11 mouse cellular contexts compared by ENCODE assay signal in genomic region chr5:114557765-114558731, GRCm38 (mm10). TPM values are rescaled to one million over a fixed set of nuclear protein-coding genes. Genes with fewer than 3 reads are reported as not detected.
DNase-seq lines count a peak whose midpoint lies in the region; ATAC-seq and TF ChIP-seq lines count a peak whose summit lies in the region.
"Had no signal": no experiment of that assay in that cellular context is flagged by ENCODE, and none has a peak within 500 bp of the region (broad histone marks: within the 10 kb centered on the region; RNA-seq: fewer than 3 reads in every experiment).

No protein-coding gene starts in this region.

- no peak overlapping the region for H3K4me3 ChIP-seq in hindbrain, embryonic 10.5 days
- no peak overlapping the region for H3K4me3 ChIP-seq in hindbrain, embryonic 14.5 days (replicated peaks; ENCODE audit: low read length)
- H3K4me3 ChIP-seq in intestine, postnatal 0 days (ENCODE audit: low read depth, low read length), result no peak overlapping the region
- H3K4me3 ChIP-seq in liver, postnatal 0 days (ENCODE audit: low read depth, low read length), result no peak overlapping the region
- H3K4me3 ChIP-seq: hindbrain, embryonic 12.5 days had no signal

- no peak overlapping the region for H3K4me2 ChIP-seq in hindbrain, embryonic 14.5 days (replicated peaks)
- no peak overlapping the region for H3K4me2 ChIP-seq in intestine, postnatal 0 days (replicated peaks; ENCODE audit: low read depth)
- peak overlapping the region; percentile 35 for H3K4me2 ChIP-seq in liver, postnatal 0 days (ENCODE audit: low read depth, low read length)
- H3K4me2 ChIP-seq: hindbrain, embryonic 12.5 days had no signal

- 64% methylated on average over 20 of the region's 20 CpGs for WGBS in hindbrain, embryonic 10.5 days
- 56% methylated on average over 20 of the region's 20 CpGs for WGBS in hindbrain, embryonic 14.5 days
- WGBS in intestine, postnatal 0 days, result 32% methylated on average over 20 of the region's 20 CpGs
- 53% methylated on average over 20 of the region's 20 CpGs for WGBS in liver, postnatal 0 days (ENCODE audit: insufficient replicate concordance)

- H3K27ac ChIP-seq in hindbrain, embryonic 10.5 days, result peak overlapping the region; percentile 37
- no peak overlapping the region for H3K27ac ChIP-seq in hindbrain, embryonic 14.5 days
- peak overlapping the region; percentile 68 for H3K27ac ChIP-seq in intestine, postnatal 0 days (ENCODE audit: low read depth, low read length)
- H3K27ac ChIP-seq in liver, postnatal 0 days (ENCODE audit: low read depth), result peak overlapping the region; percentile 99
- H3K27ac ChIP-seq: hindbrain, embryonic 12.5 days had no signal

- H3K36me3 ChIP-seq in hindbrain, embryonic 10.5 days, result no peaks in the 10 kb centered on the region
- no peaks in the 10 kb centered on the region for H3K36me3 ChIP-seq in hindbrain, embryonic 14.5 days (replicated peaks; ENCODE audit: control insufficient read depth, insufficient read depth)
- no peaks in the 10 kb centered on the region for H3K36me3 ChIP-seq in intestine, postnatal 0 days (ENCODE audit: control insufficient read depth, insufficient read depth)
- H3K36me3 ChIP-seq in liver, postnatal 0 days (replicated peaks; ENCODE audit: insufficient read depth, low read length), result no peaks in the 10 kb centered on the region
- H3K36me3 ChIP-seq: hindbrain, embryonic 12.5 days had no signal

- no peak for ATAC-seq in hindbrain, embryonic 14.5 days (ENCODE audit: low FRiP score)
- ATAC-seq in intestine, postnatal 0 days, result peak; percentile 78
- ATAC-seq in liver, postnatal 0 days, result peak; percentile 95

- no peak overlapping the region for H3K9ac ChIP-seq in hindbrain, embryonic 14.5 days
- no peak overlapping the region for H3K9ac ChIP-seq in intestine, postnatal 0 days (ENCODE audit: low read depth, low read length)
- 0 out of 2 replicates have a peak overlapping the region, but pooled peaks have one; percentile 34 for H3K9ac ChIP-seq in liver, postnatal 0 days (replicated peaks)
- H3K9ac ChIP-seq: hindbrain, embryonic 12.5 days had no signal

- peaks cover 15% of the 10 kb centered on the region for H3K9me3 ChIP-seq in hindbrain, embryonic 10.5 days
- peaks cover 3% of the 10 kb centered on the region for H3K9me3 ChIP-seq in hindbrain, embryonic 14.5 days (ENCODE audit: control insufficient read depth, low read length)
- no peaks in the 10 kb centered on the region for H3K9me3 ChIP-seq in intestine, postnatal 0 days (ENCODE audit: control insufficient read depth)
- 0 out of 2 replicates have a peak, but pooled peaks cover 2% of the 10 kb centered on the region for H3K9me3 ChIP-seq in liver, postnatal 0 days (ENCODE audit: low read length)
- H3K9me3 ChIP-seq: hindbrain, embryonic 12.5 days had no signal

- peaks cover 46% of the 10 kb centered on the region for H3K4me1 ChIP-seq in hindbrain, embryonic 10.5 days (replicated peaks)
- H3K4me1 ChIP-seq in hindbrain, embryonic 14.5 days (replicated peaks; ENCODE audit: control insufficient read depth, insufficient read depth, low read length), result peaks cover 10% of the 10 kb centered on the region
- H3K4me1 ChIP-seq in intestine, postnatal 0 days (replicated peaks; ENCODE audit: control insufficient read depth, insufficient read depth, low read length), result peaks cover 2% of the 10 kb centered on the region; the same call in 1 of the 2 replicates
- peaks cover 13% of the 10 kb centered on the region for H3K4me1 ChIP-seq in liver, postnatal 0 days (ENCODE audit: insufficient read depth)

- no peak for DNase-seq in hindbrain, embryonic 10.5 days (ENCODE audit: low spot score)
- DNase-seq in hindbrain, embryonic 14.5 days (ENCODE audit: low spot score), result no peak
- peak; percentile 57 for DNase-seq in embryo, embryonic 11 days
- DNase-seq in liver, postnatal 0 days, result peak; percentile 77
- no peak for DNase-seq in urinary bladder, postnatal 10 days (ENCODE audit: low spot score)
- DNase-seq in spleen, postnatal 36 days (ENCODE audit: low spot score in 2 of 2), result no peak
- DNase-seq in adipocyte (ENCODE audit: low spot score), result no peak
- DNase-seq: gastrocnemius, postnatal 10 days; thymus, postnatal 36 days had no signal

- no peaks in the 10 kb centered on the region for H3K27me3 ChIP-seq in hindbrain, embryonic 10.5 days (ENCODE audit: insufficient read depth, poor library complexity, severe bottlenecking)
- H3K27me3 ChIP-seq in hindbrain, embryonic 14.5 days (ENCODE audit: control insufficient read depth, insufficient read depth, low read length), result no peaks in the 10 kb centered on the region
- no peaks in the 10 kb centered on the region for H3K27me3 ChIP-seq in intestine, postnatal 0 days (replicated peaks; ENCODE audit: control insufficient read depth, insufficient read depth, low read length)
- no peaks in the 10 kb centered on the region for H3K27me3 ChIP-seq in liver, postnatal 0 days (ENCODE audit: insufficient read depth, low read length)
- H3K27me3 ChIP-seq: hindbrain, embryonic 12.5 days had no signal

- peak; percentile 18; the same call in 1 of the 2 replicates for TF ChIP-seq EP300 in liver, postnatal 0 days (IDR thresholded peaks at IDR 0.05; ENCODE audit: low read depth)

- TF ChIP-seq CTCF in intestine, postnatal 0 days (IDR thresholded peaks at IDR 0.05; ENCODE audit: low read depth), result no peak
- TF ChIP-seq CTCF in liver, postnatal 0 days (IDR thresholded peaks at IDR 0.05; ENCODE audit: low read depth), result no peak

RNA-seq across cellular contexts. Expression of gene Fam222a, which starts 9.8 kb away (rescaled TPM):
- polyA plus RNA-seq in hindbrain, embryonic 10.5 days (2016; fragmentation: Nextera tagmentation; extraction: Ambion mirVana), result 3.9 and 6.5 TPM in 2 replicates
- 6.6 and 6.7 TPM in 2 replicates for polyA plus RNA-seq in hindbrain, embryonic 14.5 days (2014; fragmentation: Nextera tagmentation; extraction: Ambion mirVana)
- polyA plus RNA-seq in intestine, postnatal 0 days (2015; fragmentation: Nextera tagmentation; extraction: Ambion mirVana), result 2.3 and 3.2 TPM in 2 replicates
- 0.80 and 1.8 TPM in 2 replicates for polyA plus RNA-seq in liver, postnatal 0 days (2015; fragmentation: Nextera tagmentation; extraction: Ambion mirVana)

Comparison
In these comparisons a context has a peak if more than half of its experiments do, and no peak if none do; other contexts are left out.
1. DNase-seq: peak in embryo, embryonic 11 days (single experiment) and liver, postnatal 0 days (single experiment); none in hindbrain, embryonic 10.5 days (single experiment), hindbrain, embryonic 14.5 days (single experiment), urinary bladder, postnatal 10 days (single experiment), spleen, postnatal 36 days (0 of 2) and adipocyte (single experiment).